Mouse (Mus musculus) right cerebral cortex, adult 2 months (tissue): Measurements from ENCODE around the gene Polr1e.
A peak's percentile ranks its signal among the peaks of the same experiment; 100 is the strongest.
"Not testable (repeated sequence)": the region's sequence is repeated elsewhere in the genome, so short reads cannot be mapped to it uniquely, and the experiment has no call there.

Source experiments
- DNase-seq, 2 experiments: peaks; one replicate each; pipeline ENCODE4 v3.0.0; 2021 to 2022; ENCODE audit warnings: low spot score in 2 of 2

Polr1e gene

GRCm38 (mm10) chr4:45018452-45018980 lies at the start of gene Polr1e:
Gene Polr1e (plus strand): TSS chr4:45018583.
- DNase-seq, result peak; percentile 88 to 90

- DNase-seq, result no peak
Observed at GRCm38 (mm10) chr4:44970056-44970455, 48.3 kb upstream of the Polr1e start.

- DNase-seq, result peak; percentile 44 to 55
Observed at GRCm38 (mm10) chr4:44970612-44971110, 47.7 kb upstream of the Polr1e start.

- peak; percentile 93 to 95 for DNase-seq
Observed at GRCm38 (mm10) chr4:44973450-44973849, 44.9 kb upstream of the Polr1e start.

- no peak for DNase-seq
Observed at GRCm38 (mm10) chr4:44973871-44974270, 44.5 kb upstream of the Polr1e start.

- no peak for DNase-seq
Observed at GRCm38 (mm10) chr4:44974331-44974730, 44.1 kb upstream of the Polr1e start.

GRCm38 (mm10) chr4:44976026-44976615 lies 42.3 kb upstream of the Polr1e start:
- no peak for DNase-seq

- DNase-seq, result no peak
Observed at GRCm38 (mm10) chr4:44976921-44977710, 41.3 kb upstream of the Polr1e start.

- no peak for DNase-seq
Observed at GRCm38 (mm10) chr4:44978175-44978574, 40.2 kb upstream of the Polr1e start.

- DNase-seq, result no peak
Observed at GRCm38 (mm10) chr4:44979794-44980338, 38.5 kb upstream of the Polr1e start.

- DNase-seq, result peak; percentile 67 to 80
Observed at GRCm38 (mm10) chr4:44981280-44981973, 37.0 kb upstream of the Polr1e start, which contains the start of gene Grhpr. Gene Grhpr (plus strand): TSS chr4:44981395.

GRCm38 (mm10) chr4:44981974-44982287 lies 36.5 kb upstream of the Polr1e start:
- no peak for DNase-seq

- DNase-seq, result no peak
Observed at GRCm38 (mm10) chr4:44982440-44983130, 35.8 kb upstream of the Polr1e start.

GRCm38 (mm10) chr4:44983131-44983740 lies 35.1 kb upstream of the Polr1e start:
- no peak for DNase-seq

- no peak for DNase-seq
Observed at GRCm38 (mm10) chr4:44990560-44990959, 27.8 kb upstream of the Polr1e start.

GRCm38 (mm10) chr4:44992330-44992729 lies 26.1 kb upstream of the Polr1e start:
- not testable (repeated sequence) for DNase-seq

GRCm38 (mm10) chr4:44993179-44993578 lies 25.2 kb upstream of the Polr1e start:
- DNase-seq, result not testable (repeated sequence)

- DNase-seq, result no peak
Observed at GRCm38 (mm10) chr4:44993847-44994246, 24.5 kb upstream of the Polr1e start.

- DNase-seq, result no peak
Observed at GRCm38 (mm10) chr4:44994776-44995175, 23.6 kb upstream of the Polr1e start.

GRCm38 (mm10) chr4:44998071-44998470 lies 20.3 kb upstream of the Polr1e start:
- no peak for DNase-seq

GRCm38 (mm10) chr4:45000001-45000400 lies 18.4 kb upstream of the Polr1e start:
- no peak for DNase-seq
